Mouse (Mus musculus) heart, postnatal 0 days (tissue): Measurements from ENCODE around the gene Tor1a.

Experiments
- CTCF ChIP-seq: IDR thresholded peaks from 2 replicates; pipeline ENCODE4 v1.5.1; 2016; ENCODE audit warnings: antibody characterized with exemption, control low read depth, low read depth
- EP300 ChIP-seq: IDR thresholded peaks from 2 replicates; pipeline ENCODE4 v1.6.1; 2016; ENCODE audit warnings: antibody characterized with exemption, low read depth

DNA sequence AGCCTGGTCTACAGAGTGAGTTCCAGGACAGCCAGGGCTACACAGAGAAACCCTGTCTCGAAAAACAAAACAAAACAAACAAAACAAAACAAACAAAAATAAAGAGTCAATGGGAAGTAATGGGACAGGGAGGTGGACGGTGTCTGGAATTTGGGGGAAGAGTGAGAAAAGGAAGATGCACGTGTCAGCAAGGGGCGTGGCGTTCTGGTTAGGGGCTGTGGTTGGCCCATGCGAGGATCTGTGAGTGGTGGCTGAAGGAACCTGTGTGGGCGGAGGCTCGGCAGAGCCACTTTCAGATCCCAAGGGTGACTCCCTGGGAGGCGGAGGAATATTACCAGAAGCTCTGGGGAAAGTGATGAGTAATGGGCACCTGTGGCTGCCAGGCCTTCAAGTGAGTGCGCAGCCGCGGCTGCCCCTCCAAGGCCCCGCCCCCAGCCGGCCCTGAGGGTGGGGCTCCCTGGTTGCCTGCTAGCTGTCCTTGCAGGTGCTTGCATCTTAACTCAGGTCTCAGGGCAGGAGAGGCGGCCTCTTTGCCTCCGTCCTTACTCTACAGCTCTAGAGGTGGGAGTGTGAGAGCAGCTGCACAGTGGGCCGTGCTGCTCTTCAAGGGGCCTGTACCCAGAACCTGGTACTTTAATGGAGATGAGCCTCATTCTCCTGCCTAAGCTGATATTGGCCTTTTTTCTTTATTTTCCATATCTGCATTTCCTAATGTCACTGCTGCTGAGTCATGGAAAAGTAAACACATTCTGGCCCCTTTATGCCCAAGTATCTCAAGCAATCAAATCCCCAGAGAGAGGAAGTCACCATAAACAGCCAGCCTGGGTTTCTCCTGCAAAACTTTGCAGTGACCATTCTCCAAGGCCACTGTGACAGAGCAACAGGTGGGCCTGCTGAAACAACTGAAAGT lies 17.6 kb upstream of the Tor1a start:
- TF ChIP-seq CTCF (no peak), EP300 (no peak)
